Mouse (Mus musculus) bone marrow, adult 2 months (tissue): Measurements from ENCODE around the gene Smoc1. TPM values are rescaled to one million over a fixed set of nuclear protein-coding genes. Genes with fewer than 3 reads are reported as not detected.

Experiments
- H3K27ac ChIP-seq: fragments of 200-500 bp; 2 replicates; pipeline ENCODE4 v1.5.1; 2012; ENCODE audit warnings: low read depth, mild to moderate bottlenecking, control low read depth, inconsistent platforms, low read length; ENCODE audit not compliant: control insufficient read depth, poor library complexity, insufficient read depth
- H3K4me1 ChIP-seq: fragments of 200-500 bp; 2 replicates; pipeline ENCODE4 v1.6.1; 2011; ENCODE audit warnings: low read length; ENCODE audit not compliant: control insufficient read depth, insufficient read depth
- H3K4me3 ChIP-seq: fragments of 200-500 bp; replicated peaks from 2 replicates; pipeline ENCODE3; 2011; ENCODE audit warnings: mild to moderate bottlenecking, low read depth, low read length, control low read depth; ENCODE audit not compliant: control insufficient read depth
- CTCF ChIP-seq: fragments of 200-500 bp; IDR thresholded peaks from 2 replicates; pipeline ENCODE4 v1.5.1; 2011; ENCODE audit warnings: low read length, control low read depth; ENCODE audit not compliant: control insufficient read depth, insufficient read depth
- POLR2A ChIP-seq: fragments of 200-500 bp; IDR thresholded peaks from 2 replicates; pipeline ENCODE4 v1.6.1; 2011; ENCODE audit warnings: low read depth, mild to moderate bottlenecking, control low read depth, low read length, borderline replicate concordance; ENCODE audit not compliant: control insufficient read depth
- WGBS: fragments of 180-500 bp; shearing (Covaris S2); methylation state at CpG from one replicate; pipeline ENCODE4 v1.1.7; 2018; 5-methylcytosine and 5-hydroxymethylcytosine counted together
- polyA plus RNA-seq: library from polyadenylated mRNA; stranded (reverse); fragments of >200 nt; gene quantifications from 2 replicates; pipeline ENCODE4 v1.2.4, GENCODE M21; 2011; ENCODE audit warnings: low replicate concordance; ENCODE audit not compliant: missing spikeins, insufficient read depth, insufficient read length

Smoc1 gene
- polyA plus RNA-seq, 1 experiment = 3.9 TPM

DNA sequence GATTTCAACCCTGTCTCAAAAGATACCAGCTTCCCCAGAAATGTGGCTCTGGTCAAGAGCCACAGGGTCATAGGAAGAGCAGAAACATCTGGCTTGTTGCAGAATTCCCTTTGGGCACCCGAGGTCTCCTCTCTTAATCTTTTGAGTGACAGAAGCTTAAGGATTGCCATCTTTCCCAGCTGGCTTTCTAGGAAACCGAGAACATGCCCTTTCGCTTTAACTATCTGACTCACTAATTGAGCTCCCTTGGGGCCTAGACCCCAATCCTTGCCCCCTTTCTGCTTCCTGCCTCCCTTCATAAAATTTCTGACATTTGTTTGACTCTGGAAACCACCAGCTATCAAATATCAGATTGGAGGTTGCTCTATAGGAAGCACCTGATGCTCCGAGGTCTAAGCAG lies 3.1 kb downstream of the Smoc1 start:
- Histone ChIP-seq H3K4me3 (no peak overlapping the region), H3K27ac (no peak overlapping the region), H3K4me1 (no peaks in the 10 kb centered on the region)
- TF ChIP-seq POLR2A (no peak), CTCF (no peak)
- 59% methylated on average over 4 of the region's 4 CpGs for WGBS

DNA sequence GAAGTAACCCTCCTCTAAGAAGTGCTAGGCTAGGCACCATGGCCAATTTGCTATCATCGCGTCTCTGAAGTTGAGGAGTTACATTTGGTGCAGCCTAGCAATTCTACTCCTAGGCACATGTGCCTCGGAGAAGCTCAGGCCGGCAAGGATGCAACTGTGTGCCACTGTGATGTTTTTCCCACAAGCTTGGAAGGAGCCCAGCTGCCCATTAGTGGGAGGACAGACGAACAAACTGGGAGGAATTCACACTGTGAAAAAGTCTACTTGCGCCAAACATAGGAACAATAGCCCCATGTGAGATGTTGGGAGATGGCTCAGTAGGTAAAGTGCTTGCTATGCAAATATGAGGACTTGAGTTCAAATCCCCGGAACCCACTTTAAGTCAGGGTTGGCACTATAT lies 5.0 kb downstream of the Smoc1 start:
- TF ChIP-seq POLR2A (no peak), CTCF (no peak)
- WGBS = 82% methylated on average over 7 of the region's 7 CpGs

DNA sequence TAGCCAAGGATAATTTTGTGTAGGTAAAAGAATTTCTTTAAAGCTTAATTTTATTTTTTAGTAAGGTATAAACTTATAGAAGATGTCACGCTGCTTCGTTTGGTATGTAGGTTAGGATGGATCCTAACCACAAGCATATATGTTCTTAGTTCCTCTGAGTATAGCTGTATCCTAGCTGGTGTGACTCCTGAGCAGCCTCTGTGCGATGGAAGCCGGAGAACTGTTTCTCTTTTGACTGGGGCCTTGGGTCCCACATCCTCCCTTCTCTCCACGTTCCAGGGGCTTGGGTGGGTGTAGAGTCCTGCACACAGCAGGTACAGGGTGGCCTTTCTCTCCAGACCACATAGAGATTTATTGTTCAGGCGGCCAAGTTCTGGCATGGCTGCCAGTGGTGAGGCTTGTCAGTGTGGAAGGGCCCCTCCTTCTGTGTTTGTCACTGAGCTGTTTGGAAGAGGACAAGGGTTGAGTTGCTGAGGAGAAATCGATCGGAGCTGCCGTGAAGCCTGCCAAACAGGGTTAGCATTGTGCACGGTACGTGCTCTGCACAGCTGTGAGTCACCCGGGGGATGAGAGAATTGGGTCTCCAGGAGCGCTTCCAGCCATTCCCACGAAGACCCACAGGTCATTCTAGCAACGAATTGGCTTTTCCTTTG lies 6.9 kb downstream of the Smoc1 start:
- Histone ChIP-seq H3K4me3 (no peak overlapping the region), H3K4me1 (no peaks in the 10 kb centered on the region), H3K27ac (no peak overlapping the region)
- no peak for TF ChIP-seq POLR2A
- no peak for TF ChIP-seq CTCF
- 74% methylated on average over 15 of the region's 15 CpGs for whole genome bisulfite sequencing

More for the DNA sequence above, 5.0 kb downstream of the Smoc1 start:
- no peaks in the 10 kb centered on the region for H3K4me1 ChIP-seq
- no peak overlapping the region for H3K4me3 ChIP-seq
- H3K27ac ChIP-seq = no peak overlapping the region

DNA sequence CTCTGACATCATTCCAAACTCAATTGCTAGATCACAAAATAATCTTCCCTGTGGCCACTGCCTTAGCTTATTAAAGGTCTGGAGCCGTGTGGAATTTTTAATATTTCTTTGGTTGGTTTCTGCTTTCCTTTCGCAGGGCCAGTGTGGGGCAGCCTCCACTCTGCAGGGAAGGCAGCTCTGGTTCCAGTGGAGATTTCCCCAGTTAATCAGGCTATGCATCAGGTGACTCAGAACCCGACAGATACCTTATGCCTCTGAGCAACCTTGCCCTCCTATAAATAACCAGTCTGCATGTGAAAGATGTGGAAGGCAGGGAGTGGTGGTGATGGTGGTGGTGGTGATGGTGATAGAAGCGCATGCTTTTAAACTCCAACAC lies 7.4 kb downstream of the Smoc1 start:
- Histone ChIP-seq H3K4me3 (no peak overlapping the region), H3K4me1 (no peaks in the 10 kb centered on the region), H3K27ac (no peak overlapping the region)
- 75% methylated on average over 4 of the region's 4 CpGs for WGBS
- no peak for TF ChIP-seq CTCF
- TF ChIP-seq POLR2A = no peak

DNA sequence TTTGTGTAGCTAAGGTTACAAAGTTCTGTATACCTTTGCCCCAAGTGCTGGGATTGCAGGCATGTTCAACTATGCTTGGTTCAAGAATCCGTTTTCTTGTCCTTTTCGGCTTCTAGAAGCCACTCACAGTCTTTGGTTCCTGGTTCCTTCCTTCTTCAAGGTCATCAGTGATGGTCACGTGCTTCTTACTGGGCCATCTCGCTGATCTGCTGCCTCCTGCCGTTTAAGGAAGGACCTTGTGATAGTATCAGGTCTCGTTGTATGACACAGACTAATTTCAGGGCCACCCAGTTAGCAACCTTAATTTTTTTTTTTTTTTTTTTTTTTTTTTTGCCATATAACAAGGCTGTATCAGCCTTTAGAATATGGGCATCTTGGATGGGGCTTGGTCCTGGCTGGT lies 9.2 kb downstream of the Smoc1 start:
- no peak for TF ChIP-seq POLR2A
- TF ChIP-seq CTCF = no peak
- no peaks in the 10 kb centered on the region for H3K4me1 ChIP-seq
- 70% methylated on average over 6 of the region's 6 CpGs for WGBS
- no peak overlapping the region for H3K27ac ChIP-seq
- H3K4me3 ChIP-seq = no peak overlapping the region

DNA sequence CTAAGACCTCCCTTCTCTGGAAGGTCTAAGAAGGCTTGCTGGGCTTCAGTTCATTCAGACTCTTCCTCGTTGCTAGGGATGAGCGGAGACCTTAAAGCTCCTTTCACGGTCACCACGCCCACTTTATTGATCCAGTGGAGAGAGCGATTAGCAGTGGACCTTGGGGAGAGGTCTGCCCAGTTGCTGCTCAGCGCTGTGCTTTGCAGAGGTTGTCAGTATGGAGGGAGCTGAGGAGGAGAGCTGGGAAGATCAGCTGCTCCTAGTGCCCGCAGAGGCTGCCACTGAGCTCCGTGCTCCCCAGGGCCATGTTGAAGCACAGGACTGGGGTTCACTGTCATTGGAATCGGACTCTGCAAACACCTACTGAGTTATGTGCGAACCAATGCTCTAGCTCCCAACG lies 17.0 kb downstream of the Smoc1 start:
- no peak overlapping the region; the same call in 1 of the 2 replicates for H3K27ac ChIP-seq
- WGBS = 80% methylated on average over 11 of the region's 11 CpGs
- H3K4me1 ChIP-seq = no peaks in the 10 kb centered on the region
- H3K4me3 ChIP-seq = no peak overlapping the region
- TF ChIP-seq CTCF (no peak), POLR2A (no peak)

DNA sequence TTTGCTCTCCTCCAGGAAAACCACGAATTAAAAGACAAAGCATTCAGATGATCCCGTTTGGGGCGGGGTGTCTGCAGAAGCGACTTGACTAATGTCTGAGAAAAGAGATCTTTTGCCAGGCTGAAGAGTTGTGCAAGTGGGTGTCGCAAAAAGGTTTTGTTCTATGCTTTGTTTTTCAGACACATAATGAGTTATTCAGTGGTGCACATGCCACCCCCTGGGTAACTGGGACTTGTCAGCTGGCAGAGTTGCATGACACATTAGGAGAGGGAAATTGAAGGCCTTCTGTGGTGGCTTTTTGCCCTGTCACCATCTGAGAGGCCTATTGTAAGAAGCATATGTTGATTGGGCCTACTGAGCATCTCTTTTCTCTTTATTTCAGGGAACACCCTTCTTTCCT lies 20.3 kb downstream of the Smoc1 start:
- Histone ChIP-seq H3K4me3 (no peak overlapping the region), H3K27ac (no peak overlapping the region), H3K4me1 (no peaks in the 10 kb centered on the region)
- WGBS = 30% methylated on average over 5 of the region's 5 CpGs
- TF ChIP-seq CTCF (no peak), POLR2A (no peak)

DNA sequence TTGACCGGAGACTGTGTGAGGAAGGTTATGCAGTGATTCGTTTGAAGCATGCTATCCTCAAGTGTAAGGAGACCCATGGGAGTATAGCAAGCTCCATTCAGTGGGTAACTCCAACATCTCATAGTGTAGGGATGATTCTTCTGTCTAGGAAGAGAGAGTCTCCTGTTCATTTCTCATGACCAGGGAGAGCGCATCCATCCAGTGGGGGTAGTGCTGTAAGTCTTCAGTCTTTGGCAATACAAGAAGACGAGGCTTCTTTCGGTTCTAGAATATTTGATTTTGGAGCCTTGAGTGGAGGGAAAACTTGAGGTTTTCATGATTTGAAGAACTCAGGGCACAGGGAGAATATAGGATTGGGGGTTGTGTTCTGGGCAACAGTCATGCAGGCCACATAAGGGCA lies 23.1 kb downstream of the Smoc1 start:
- TF ChIP-seq CTCF (no peak), POLR2A (no peak)
- WGBS = 93% methylated on average over 5 of the region's 5 CpGs
- no peak overlapping the region for H3K4me3 ChIP-seq
- no peaks in the 10 kb centered on the region; the same call in 1 of the 2 replicates for H3K4me1 ChIP-seq
- no peak overlapping the region for H3K27ac ChIP-seq
